Mouse (Mus musculus): Measurements from ENCODE around the gene Phip.

Phip gene

GRCm38 (mm10) chr9:82884177-82884576 lies 91.1 kb downstream of the Phip start:
- intact Hi-C loops (cut with DNase I) = no loop called here

- intact Hi-C loops (cut with DNase I) = loop anchor here (10.0 kb wide), 1 partner anchor 48 kb away; no protein-coding TSS in a partner anchor
These were observed 98.2 kb downstream of the Phip start for GRCm38 (mm10) chr9:82877078-82877477.

GRCm38 (mm10) chr9:82867698-82868097 lies 107.6 kb downstream of the Phip start:
- intact Hi-C loops (cut with DNase I) = no loop called here

- intact Hi-C loops (cut with DNase I) = no loop called here
These were observed 109.2 kb downstream of the Phip start for GRCm38 (mm10) chr9:82866121-82866520.

- intact Hi-C loops (cut with DNase I) = no loop called here
These were observed 113.4 kb downstream of the Phip start for GRCm38 (mm10) chr9:82861775-82862430.

GRCm38 (mm10) chr9:82861316-82861715 lies 114.0 kb downstream of the Phip start:
- intact Hi-C loops (cut with DNase I) = no loop called here

GRCm38 (mm10) chr9:82860805-82861204 lies 114.5 kb downstream of the Phip start:
- intact Hi-C loops (cut with DNase I) = no loop called here

GRCm38 (mm10) chr9:82856241-82856640 lies 119.1 kb downstream of the Phip start:
- intact Hi-C loops (cut with DNase I) = no loop called here

GRCm38 (mm10) chr9:82854973-82855614 lies 120.2 kb downstream of the Phip start:
- intact Hi-C loops (cut with DNase I) = no loop called here

GRCm38 (mm10) chr9:82854040-82854439 lies 121.3 kb downstream of the Phip start:
- intact Hi-C loops (cut with DNase I) = no loop called here

GRCm38 (mm10) chr9:82842671-82843070 lies 132.6 kb downstream of the Phip start:
- intact Hi-C loops (cut with DNase I) = no loop called here

- intact Hi-C loops (cut with DNase I) = no loop called here
These were observed 139.4 kb downstream of the Phip start for GRCm38 (mm10) chr9:82835921-82836320.

- intact Hi-C loops (cut with DNase I) = no loop called here
These were observed 143.4 kb downstream of the Phip start for GRCm38 (mm10) chr9:82831891-82832290.

- intact Hi-C loops (cut with DNase I) = no loop called here
These were observed 145.5 kb downstream of the Phip start for GRCm38 (mm10) chr9:82829693-82830430.

- intact Hi-C loops (cut with DNase I) = no loop called here
These were observed 146.2 kb downstream of the Phip start, which contains the start of gene Irak1bp1 for GRCm38 (mm10) chr9:82829007-82829689. Gene Irak1bp1 (plus strand): TSS chr9:82829540.

- intact Hi-C loops (cut with DNase I) = no loop called here
These were observed 148.9 kb downstream of the Phip start for GRCm38 (mm10) chr9:82826426-82826825.

Data from adrenal gland (tissue).